Mouse (Mus musculus): ENCODE data around the gene Nipsnap3a. TPM values are rescaled to one million over a fixed set of nuclear protein-coding genes. Genes with fewer than 3 reads are reported as not detected.

The Nipsnap3a gene
- not detected for polyA plus RNA-seq (2014; fragmentation: Illumina TruSeq; extraction: RNeasy Lipid Tissue Mini Kit (QIAGEN cat#74804))

DNA sequence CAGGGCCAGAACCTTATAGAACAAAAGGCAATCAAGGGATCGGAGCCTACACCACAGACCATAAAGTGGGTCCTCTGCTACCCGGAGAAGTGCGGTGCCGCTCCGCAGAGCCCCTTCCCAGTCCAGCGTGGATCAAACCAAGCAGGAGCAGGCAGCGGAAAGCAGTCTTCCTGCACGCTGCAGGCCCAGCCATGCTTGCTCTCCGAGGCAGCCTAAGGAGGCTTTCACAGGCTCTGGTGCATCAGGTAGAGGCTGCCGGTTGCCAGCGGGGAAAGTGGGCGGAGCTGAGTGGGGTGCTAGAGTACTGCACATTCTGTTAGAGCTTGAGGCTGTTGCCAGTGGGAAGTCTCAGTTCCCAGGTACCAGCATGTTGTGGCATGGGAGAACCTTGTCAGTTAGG is at the start of gene Nipsnap3a:
Gene Nipsnap3a, plus strand, starts transcription at position 25 of the 400 bp plus-strand sequence.

DNA sequence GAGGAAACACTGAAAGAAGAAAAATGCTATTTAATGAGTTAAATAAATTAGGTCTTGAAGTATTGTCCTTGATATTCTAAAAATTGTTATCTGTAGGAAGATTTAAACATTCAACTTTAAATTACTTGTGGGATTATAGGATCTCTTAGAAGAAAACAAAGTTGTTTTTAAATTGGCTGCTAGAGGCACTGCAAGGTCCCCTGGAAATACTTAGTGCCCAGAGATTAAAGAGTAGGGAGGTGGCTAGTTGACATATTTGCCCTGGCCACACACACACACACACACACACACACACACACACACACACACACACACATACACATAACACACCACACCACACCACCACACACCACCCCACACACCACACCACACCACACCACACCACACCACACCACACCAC is 24.8 kb upstream of the Nipsnap3a start, which contains the start of gene Olfr270:
Gene Olfr270, plus strand, starts transcription at position 301 of the 400 bp plus-strand sequence.

DNA sequence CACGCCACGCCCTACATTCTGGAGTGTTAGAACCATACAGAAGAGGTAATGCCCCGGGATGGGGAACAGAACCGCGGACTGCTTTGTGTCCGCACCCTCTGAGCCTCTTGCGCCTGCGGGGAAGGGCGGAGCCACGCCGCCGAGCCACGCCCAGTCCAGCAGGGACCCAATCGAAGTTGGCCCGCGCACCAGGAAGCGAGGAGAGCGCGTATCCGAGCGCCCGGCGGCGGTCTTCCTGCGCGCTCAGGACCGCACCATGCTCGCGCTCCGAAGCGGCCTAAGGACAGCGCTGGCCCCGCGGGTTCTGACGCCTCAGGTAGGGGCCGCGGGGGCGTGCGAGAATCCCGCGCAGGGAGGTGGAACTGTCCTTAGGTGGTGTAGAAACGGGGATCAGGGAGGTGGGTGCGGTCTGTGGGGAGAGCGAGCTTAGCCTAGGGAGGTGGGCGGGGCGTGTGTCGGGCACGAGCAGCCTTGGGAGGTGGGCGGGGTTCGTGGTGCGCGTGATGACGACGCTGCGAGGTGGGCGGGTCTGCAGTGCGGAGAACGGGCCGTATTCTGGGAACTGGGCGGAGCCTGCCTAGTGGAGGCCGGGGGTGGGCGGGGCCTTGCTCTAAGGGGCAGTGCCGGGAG is 22.8 kb downstream of the Nipsnap3a start, which contains the start of gene Nipsnap3b:
Gene Nipsnap3b, plus strand, starts transcription at position 149 of the 630 bp plus-strand sequence.

Other genes starting within 250 kb of the Nipsnap3a start
- gene Olfr275, start 174.7 kb upstream of the Nipsnap3a start, polyA plus RNA-seq (2014; fragmentation: Illumina TruSeq; extraction: RNeasy Lipid Tissue Mini Kit (QIAGEN cat#74804)) = not detected
- not detected for gene Olfr273, start 130.0 kb upstream of the Nipsnap3a start, polyA plus RNA-seq (2014; fragmentation: Illumina TruSeq; extraction: RNeasy Lipid Tissue Mini Kit (QIAGEN cat#74804))
- gene Olfr272, start 70.1 kb upstream of the Nipsnap3a start, polyA plus RNA-seq (2014; fragmentation: Illumina TruSeq; extraction: RNeasy Lipid Tissue Mini Kit (QIAGEN cat#74804)) = not detected
- not detected for gene Olfr270, start 24.7 kb upstream of the Nipsnap3a start, polyA plus RNA-seq (2014; fragmentation: Illumina TruSeq; extraction: RNeasy Lipid Tissue Mini Kit (QIAGEN cat#74804))
- gene Nipsnap3b, start 22.6 kb downstream of the Nipsnap3a start, polyA plus RNA-seq (2014; fragmentation: Illumina TruSeq; extraction: RNeasy Lipid Tissue Mini Kit (QIAGEN cat#74804)) = 64.7 TPM
- gene Abca1, start 170.6 kb downstream of the Nipsnap3a start, polyA plus RNA-seq (2014; fragmentation: Illumina TruSeq; extraction: RNeasy Lipid Tissue Mini Kit (QIAGEN cat#74804)) = 351 TPM